Mouse (Mus musculus): ENCODE data around the gene Nucb2.

- no peak for TF ChIP-seq HCFC1 (IDR thresholded peaks at IDR 0.05; ENCODE audit: borderline replicate concordance, insufficient read depth, low read length)
- no peak for TF ChIP-seq MAFK (IDR thresholded peaks at IDR 0.05; ENCODE audit: insufficient read depth, low read depth, low read length)
- no peak for TF ChIP-seq ZNF384 (IDR thresholded peaks at IDR 0.05; ENCODE audit: low read depth, low read length)
These were observed 46.8 kb upstream of the Nucb2 start for GRCm38 (mm10) chr7:116457391-116457790.

Data from ES-E14 (cell line).